Mouse (Mus musculus): ENCODE measurements around the gene Fam45a.

Fam45a gene

DNA sequence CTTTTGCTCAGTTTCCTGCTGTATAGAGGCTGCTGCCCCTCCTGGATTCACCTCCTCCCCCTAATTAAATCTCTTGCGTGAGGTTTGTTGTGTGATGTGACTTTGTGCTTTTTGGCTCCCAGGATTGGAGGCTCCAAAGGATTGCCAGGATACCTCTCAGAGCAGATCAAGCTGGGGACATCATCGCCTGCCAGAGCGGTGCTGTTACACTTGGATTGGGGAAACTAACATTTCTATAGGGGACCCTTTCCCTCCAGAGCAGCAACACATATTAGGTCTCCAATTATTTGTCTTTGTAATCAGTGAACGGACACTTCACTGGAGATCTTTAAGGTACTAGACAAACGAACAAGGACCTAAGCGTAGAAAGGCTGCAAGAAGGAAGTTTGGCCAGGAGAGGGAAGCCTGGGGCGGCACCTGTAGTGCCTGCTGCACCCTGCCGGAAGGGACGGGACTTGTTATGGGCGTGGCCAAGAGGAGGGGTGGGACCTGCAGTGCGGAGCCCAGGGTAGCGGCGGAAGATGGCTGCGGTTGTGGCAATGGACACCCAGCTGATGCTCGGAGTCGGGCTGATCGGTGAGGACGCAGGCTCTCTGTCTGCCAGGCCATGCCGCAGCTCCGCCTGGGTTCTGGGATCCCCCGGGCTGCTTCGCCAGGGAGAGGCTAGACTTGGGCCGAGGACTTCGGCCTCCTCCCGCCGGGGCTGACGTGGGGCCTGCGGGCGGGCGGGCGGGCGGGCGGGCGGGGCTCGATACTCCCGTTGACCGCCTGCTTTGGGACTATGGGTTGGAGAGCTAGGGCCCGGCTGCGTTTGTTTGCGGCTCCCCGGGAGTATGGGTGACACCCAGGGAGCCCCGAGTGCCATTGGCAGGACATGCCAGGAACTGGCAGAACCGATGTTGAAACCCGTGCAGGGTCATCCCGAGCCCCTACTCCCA, at the start of gene Fam45a:
TSS of gene Fam45a (plus strand) at position 488 of the 938 bp plus-strand sequence.
- peak; percentile 87 for DNase-seq (ENCODE audit: low spot score)

DNA sequence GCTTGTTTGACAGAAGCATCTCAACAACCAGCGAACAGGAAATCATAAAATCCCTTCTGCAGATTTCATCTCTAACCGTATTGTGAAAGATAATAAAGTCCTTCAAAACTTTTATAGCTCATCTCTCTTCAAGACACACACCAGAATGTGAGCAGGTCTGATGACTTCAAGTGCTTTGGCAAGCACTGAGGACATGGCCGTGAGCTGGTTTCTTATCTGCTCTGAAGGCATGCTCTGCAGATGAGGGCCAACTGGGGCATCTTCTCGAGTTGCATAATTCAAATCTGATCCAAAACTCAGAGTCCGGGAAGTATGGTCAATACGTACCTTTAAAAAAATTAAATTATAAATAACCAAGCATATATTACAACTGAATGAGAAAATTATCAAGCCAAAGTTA, 38.0 kb upstream of the Fam45a start:
- DNase-seq (ENCODE audit: low spot score): peak; percentile 13

DNA sequence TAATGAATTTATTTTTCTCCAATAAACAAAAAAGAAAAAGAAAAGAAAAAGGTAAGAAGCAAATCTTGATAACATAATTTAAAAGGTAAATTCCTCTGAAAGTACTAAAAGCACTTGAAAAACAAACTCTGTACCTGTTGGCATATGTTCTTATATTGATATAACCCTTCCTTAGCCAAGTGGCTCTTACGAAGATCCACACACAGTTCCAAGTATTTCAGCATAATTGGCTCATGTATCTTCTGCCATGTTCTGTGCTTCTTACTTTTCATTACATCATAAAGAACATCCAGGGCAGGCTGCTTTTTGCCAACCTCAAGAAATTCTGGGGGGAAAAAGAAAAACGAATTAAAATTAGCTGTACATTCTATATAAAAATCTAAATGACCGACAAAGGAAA, 29.4 kb upstream of the Fam45a start:
- DNase-seq (ENCODE audit: low spot score): no peak

DNA sequence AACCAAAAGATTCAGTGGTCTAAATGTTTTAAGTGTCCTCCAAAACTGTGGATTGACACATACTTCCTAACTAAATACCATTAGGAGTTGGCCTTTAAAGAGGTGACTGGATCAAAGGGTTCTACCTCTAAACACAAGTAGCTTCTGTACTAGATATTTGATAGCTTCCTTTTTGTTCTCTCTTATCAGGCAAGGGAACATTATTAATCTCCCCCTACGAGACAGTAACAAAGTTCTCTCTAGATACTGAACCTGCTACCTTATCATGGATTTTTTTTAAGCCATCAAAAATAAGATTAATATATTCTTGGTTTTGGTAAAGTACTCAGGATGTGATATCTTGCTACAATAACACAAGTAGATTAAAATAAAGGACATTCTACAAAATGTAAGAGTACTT, 26.7 kb upstream of the Fam45a start:
- no peak for DNase-seq (ENCODE audit: low spot score)

DNA sequence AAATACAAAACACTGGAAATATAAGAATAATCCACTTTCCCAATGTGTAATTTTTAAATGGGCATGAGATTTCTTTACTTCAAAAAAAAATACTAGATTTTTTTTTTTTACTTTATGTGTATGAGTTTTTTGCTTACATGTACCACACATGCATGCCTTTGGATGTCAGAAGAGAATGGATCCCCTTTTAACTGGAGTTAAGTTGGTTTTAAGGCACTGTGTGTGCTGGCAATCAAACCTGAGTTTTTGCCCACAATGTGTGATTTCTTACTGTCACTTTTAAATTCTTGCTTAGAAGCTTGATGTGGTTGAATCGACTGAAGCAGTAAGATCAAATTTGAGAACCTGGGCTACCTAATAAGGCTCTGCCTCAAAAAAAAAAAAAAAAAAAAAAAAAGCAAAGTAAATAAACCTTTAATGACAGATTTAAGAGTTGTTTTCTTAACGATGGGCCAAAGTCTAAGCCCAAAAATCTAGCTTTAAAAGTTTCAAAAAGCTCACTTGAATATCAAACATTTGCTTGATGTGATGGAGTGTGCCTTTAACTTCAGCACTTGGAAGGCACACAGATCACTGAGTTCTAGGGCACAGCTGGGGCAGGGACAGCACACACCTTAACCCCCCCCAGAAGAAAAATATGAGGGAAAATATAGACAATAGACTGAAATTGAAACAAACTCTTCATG, 23.8 kb upstream of the Fam45a start:
- no peak for DNase-seq (ENCODE audit: low spot score)

DNA sequence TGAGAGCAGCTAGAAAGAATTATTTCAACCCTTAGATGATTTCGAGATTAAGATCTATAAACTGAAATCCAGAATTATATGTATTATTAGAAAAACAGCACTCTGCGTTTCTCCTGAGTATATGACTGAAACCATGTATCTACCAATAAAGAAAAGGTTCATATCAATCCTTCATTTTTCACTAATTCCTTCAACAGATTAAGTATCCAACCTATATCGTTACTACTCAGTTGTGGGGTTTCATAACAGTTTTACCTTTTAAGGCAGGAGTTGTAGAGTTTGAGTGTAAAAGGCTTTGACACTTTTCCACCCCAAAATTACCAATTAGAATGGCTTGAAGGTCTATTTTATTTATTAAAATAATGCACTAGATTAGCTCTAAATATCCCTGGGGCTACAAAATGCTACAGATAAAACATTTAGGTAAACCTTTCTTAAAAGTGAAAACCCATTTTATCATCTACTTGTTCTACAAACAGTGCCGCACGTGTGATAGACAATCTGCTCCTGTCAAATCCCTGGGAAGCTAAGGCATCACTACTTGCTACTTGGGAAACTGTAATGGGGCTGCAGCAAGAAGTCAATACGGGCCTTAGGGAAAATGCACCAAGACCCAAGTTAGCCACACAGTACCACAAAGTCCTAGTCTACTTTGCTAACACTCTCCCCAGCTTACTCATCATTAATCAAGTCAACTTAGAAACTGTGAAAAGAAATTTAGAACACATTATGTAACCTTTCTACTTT, 23.0 kb upstream of the Fam45a start:
- no peak for DNase-seq (ENCODE audit: low spot score)

DNA sequence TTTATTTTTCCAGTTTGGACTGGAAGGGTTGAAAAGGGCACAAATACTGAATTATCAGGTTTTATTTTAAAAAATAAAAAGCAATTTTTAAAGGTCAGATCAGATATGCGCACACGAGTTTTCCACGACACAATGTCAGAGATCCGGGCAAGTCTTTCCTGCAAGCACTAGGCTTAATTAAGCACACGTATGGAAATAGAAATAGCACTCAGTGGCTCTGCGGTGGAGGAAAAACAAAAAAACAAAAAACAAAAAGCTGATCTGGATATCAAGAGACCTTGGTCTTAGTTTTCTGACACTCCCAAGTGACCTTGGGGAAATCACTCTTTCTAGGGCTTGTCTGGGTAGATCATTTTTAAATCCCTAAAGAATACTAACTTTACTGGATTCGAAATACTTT, 21.9 kb upstream of the Fam45a start:
- DNase-seq (ENCODE audit: low spot score): no peak

DNA sequence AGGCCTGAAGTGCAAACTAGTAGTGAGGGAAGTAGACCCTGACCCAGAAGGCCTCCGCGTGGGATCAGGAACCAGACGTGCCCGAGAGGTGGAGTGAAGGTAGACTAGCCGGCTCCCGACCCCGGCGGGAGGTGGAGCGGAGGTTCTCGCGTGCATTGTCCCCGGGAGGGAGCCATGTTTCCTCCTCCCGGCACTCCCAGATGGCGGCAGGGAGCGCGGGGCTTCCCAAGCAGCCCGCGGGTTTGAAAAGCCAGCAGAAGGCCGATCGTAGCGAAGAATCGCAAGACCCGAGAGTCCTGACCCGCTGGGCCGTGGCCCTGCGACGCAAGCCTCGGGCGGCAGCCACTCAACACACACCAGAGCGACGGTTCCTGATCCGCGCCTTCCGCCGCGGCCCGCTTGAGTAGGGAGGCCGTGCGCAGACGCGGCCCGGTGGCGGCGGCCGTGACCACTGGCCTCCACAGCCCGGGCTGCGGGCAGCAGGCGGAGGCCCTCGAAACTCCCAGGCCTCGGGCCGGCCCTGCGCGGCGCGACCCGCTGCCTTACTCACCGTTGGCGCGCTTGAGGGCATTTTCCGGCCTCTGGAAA, 21.4 kb upstream of the Fam45a start:
- DNase-seq (ENCODE audit: low spot score): peak; percentile 11

DNA sequence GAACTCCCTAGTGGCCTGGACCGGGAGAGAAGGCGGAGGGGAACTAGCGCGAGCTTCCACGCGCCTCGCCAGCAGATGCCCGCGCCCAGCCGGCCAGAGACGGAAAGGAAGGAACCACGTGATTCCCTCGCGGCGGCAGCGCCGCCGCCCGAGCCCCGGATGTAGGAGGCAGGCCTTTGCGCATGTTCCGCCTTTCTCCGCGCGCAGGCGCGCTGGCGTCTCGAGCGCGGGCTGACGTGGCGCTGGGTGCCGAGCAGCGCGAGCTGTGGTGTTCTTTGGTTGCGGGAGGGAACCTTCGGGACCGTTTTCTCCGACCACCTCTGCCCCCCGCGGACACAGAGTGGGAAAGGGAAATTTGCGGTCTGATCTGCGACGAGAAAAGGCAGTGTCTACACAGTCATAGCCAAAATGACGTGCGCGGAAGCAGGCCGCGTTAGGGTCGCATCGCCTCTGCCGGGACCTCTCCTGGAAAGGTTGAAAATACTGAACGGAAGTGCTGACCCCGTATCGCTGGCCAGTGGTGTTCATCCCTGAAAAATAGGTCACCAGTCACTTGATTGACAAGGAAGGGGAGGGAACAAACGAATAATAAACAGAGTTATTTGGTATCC, 20.7 kb upstream of the Fam45a start, which contains the start of gene Eif3a:
TSS of gene Eif3a (minus strand) at position 108 of the 611 bp plus-strand sequence.
- peak; percentile 91 for DNase-seq (ENCODE audit: low spot score)

DNA sequence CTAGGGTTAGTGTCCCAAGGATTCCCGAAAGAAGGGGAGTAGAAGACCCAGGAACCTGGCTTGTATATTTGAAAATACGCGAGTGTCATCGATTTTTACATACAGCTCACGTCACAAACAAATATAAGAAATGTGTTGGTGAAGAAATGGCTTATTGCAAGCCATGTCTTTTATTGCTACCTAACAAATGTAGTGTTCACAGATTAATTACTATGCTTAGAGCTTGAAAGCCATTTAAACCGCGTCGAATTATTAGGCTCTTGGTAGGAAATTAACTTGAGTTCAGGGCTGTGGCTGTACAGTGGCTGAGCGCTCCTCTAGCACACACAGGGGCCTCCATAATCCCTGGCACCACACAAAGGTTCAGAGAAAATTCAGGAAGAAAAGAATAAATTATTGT, 20.2 kb upstream of the Fam45a start:
- no peak for DNase-seq (ENCODE audit: low spot score)

DNA sequence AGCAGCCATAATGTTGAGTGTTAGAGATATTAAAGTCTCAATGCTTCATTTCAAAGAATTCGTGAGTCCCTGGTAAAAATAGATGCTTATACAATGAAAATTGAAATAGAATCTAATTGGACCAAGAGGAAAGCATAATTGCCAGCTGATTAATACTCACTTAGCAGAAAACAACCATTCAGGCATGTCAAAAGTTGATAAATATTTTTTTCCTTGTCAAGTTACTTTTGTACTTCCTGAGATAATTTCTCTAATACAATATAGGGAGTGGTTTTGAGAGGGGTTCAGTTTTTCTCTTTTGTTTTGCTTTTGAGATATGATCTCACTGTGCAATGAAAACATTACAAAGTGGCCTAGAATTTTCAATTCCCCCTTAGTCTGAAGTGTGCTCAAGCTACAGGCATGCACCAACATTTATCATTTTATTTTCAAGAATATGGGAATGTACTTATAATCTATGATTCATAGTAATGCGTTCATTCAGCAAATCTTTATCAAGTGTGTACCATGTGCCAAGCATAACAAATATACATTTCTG, 18.1 kb upstream of the Fam45a start:
- DNase-seq (ENCODE audit: low spot score): no peak

DNA sequence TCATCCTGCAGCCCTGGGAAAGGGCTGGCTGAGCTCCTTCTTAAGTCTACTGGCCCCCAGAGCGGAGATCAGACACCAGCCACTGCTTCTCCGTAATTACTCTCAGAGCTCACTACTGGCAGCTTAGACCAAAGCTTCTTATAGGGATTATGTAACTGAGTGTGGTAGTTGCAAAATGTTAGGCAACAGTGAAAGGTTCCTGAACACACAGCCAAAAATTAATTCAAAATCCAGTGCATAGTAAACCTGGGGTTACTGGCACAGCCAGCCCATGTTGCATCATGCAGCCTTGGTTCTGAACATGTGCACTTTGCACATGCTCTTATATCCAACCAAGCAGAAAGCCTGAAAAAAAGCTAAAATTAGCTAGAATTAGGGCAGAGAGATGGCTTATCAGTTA, 16.1 kb upstream of the Fam45a start:
- DNase-seq (ENCODE audit: low spot score): no peak

DNA sequence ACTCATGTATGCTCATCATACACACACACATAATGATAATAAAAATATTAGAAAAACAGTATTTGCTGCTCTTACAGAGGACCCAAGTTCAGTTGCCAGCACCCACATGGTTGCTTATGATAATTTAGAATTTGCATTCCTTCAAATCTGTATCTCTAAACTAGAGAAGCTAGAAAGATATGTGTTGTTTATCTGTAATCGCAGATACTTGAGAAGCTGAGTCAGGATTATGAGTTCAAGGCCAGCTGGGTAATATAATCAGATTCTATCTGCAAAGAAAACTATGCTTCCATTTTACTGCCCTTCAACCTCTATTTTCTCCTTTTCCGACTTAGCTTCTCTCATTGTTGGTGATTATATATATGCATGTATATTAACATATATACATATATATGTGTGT, 14.0 kb upstream of the Fam45a start:
- no peak for DNase-seq (ENCODE audit: low spot score)

DNA sequence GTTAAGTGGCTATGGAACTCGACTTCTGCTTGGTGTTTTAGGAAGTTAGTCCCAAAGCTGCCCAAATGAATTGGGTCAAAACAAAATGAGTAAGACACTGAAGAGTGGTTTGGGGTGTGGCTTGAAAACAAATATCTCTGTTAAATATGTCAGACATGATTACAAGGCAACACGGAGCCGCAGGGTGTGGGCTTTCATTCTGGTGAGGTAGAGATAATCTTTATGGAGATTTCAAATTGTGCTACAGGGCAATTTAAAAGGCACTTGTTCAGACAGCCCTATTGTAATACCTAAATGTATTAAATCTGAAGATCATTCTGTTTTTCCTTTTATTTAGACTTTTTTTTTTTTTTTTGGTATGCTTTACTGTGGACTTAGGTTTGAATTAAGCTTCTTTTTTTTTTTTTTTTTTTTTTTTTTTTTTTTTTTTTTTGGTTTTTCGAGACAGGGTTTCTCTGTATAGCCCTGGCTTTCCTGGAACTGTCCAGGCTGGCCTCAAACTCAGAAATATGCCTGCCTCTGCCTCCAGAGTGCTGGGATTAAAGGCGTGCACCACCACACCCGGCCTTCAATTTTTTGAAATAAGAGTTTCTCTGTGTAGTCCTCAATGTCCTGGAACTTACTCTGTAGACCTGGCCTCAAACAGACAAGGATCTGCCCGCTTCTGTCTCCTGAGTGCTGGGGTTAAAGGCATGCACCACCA, 11.4 kb upstream of the Fam45a start:
- DNase-seq (ENCODE audit: low spot score): no peak

DNA sequence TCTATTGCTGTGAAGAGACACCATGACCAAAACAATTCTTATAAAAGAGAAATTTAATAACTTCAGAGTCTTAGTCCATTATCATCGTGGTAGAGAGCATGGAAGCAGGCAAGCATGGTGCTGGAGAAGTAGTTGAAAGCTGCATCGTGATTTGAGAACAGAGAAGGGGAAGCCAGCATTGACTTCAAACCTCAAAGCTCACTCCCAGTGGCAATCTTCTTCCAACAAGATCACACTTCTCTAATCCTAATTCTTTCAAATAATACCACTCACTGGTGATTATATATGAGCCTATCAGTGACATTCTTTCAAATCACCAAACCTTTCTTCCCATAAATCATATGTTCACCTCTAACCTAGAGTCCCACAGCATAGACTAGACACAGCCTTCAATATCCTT, 6.5 kb upstream of the Fam45a start:
- DNase-seq (ENCODE audit: low spot score): no peak

DNA sequence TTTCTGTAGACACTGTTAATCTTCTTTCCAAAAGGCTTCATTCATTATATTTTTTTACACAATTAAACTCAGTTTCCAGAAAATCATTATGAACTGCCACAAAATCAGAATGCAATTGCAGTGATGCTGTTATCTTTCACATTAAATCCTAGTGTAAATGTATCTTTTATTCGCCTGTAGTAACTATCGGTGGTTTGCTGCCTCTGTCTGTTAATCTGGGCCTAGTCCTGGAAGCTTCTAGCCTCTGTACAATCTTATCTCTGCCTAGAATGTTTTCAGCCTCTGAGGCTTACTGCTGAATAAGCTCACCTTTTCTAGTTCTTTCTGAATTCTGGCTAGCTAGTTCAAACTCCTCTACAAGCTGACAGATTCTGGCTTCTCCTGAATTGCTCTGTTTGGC, 1.5 kb upstream of the Fam45a start:
- no peak for DNase-seq (ENCODE audit: low spot score)

DNA sequence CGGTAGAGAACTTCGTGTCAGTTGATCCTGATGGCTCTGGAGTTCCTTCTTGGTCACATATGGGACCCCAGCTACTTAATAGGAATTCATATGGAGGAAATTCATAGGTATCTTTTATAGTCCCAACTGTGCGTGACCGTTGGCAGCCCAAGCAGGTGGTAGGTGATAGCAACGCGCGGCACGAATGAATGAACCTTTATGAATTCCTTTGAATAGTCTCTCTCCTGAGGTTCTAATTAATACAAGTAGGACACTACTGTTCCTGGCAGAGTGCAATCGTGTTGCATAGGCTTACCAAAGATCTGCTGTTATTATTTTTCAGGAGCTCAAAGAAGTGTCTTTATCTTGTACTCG, 628 bp downstream of the Fam45a start:
- no peak for DNase-seq (ENCODE audit: low spot score)

DNA sequence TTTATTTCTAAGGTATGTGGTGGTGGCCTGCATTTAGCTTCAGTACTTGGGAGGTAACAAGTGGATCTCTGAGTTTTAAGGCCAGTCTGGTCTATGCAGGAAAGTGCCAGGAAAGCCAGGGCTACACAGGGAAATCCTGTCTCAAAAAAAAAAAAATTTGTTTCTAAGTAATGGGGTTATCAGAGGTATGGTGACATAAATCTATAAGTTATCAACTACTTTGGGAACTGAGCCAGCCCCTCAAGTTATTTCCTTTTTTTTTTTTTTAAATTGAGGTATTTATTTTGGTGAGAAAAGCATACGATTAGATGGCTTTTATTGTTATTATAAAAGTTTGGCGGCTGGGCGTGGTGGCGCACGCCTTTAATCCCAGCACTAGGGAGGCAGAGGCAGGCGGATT, 1.7 kb downstream of the Fam45a start:
- DNase-seq (ENCODE audit: low spot score): no peak

DNA sequence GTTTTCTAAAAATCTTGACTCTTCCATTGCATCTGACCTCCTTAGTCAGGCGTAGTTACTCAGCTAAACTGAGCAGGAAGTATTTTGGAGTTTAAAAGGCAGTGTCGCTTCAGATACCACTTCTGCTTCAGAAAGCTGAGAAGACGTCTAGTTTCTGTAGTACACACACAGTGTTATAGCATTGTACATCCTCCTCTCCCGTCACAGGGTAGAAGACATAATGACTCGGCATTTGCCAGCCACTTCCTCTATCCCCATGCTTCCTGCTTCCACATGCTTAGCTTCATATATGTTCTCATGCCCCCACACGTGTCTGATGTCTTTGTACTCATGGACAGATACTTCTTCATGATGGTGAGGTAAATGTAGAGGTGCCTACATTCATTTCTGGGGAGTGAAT, 7.3 kb downstream of the Fam45a start:
- DNase-seq (ENCODE audit: low spot score): no peak

DNA sequence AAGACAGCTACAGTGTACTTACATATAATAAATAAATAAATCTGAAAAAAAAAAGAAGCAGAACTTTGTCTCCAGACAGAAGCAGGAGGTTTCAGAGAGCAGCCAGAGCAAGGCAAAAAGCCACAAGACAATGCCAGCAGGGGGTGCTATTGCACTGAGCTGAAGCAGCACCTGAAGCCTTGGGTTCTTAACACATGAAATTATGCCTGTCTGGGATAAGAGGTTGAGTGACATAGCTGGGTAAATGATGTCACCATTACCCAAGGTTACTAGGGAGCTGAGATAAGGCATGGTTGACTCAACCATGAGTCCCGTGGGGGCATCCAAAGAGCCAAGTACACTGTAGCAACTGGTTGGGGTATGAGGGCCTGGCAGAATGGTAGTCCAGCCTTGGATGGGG, 26.4 kb downstream of the Fam45a start:
- peak; percentile 21 for DNase-seq (ENCODE audit: low spot score)

DNA sequence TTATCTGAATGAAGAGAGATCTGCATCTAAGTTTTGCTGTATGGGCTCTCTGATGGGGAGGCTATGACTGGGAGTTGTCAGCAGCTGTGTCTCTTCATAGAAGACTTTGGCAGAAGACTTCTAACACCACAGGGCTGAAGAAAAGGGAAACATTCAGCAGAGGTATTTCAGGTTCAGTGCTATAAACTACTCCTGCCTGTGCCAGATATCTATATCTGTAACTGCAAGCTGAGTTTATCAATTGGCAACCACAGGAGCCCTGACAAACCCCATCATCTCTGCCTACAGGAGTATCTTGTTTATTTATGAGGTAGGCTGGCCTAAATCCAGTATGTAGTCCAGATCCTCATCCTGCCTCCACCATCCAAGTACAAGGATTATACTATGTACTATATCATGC, 31.9 kb downstream of the Fam45a start:
- DNase-seq (ENCODE audit: low spot score): no peak
